Mouse (Mus musculus) layer of hippocampus, adult 18-20 months (tissue): ENCODE data around the gene Asphd1. TPM values are rescaled to one million over a fixed set of nuclear protein-coding genes. Genes with fewer than 3 reads are reported as not detected.

Source experiments
- DNase-seq, 2 experiments: peaks; one replicate each; pipeline ENCODE4 v3.0.0; 2022; ENCODE audit warnings: low spot score in 2 of 2
- long read RNA-seq: library from polyadenylated mRNA; stranded (forward); transcript quantifications from one replicate; pipeline ENCODE4 v2.0.0, GENCODE M21; 2021
- total RNA-seq, 2 experiments: library from RNA; stranded (reverse); gene quantifications; 2 replicates each; pipeline ENCODE4 v1.2.3; 2021

Gene Asphd1
- 10 to 100 TPM; 33.3 to 33.7 TPM for total RNA-seq
- long read RNA-seq, transcript Asphd1-203 (3 exons, 1,647 nt): major isoform, 9 of 9 reads
- long read RNA-seq, partial matches to known transcripts: 0 of 9 reads
- long read RNA-seq, other reads (novel, unspliced or antisense): 0 of 9 reads

GRCm38 (mm10) chr7:126949403-126949792 is at the start of gene Asphd1:
Asphd1 (minus strand) TSS chr7:126949582.
- DNase-seq: peak; percentile 66

GRCm38 (mm10) chr7:126996449-126996848 is 47.1 kb upstream of the Asphd1 start:
- no peak for DNase-seq

GRCm38 (mm10) chr7:126988816-126989215 is 39.4 kb upstream of the Asphd1 start:
- no peak for DNase-seq

GRCm38 (mm10) chr7:126986319-126986718 is 36.9 kb upstream of the Asphd1 start:
- DNase-seq: no peak

- no peak for DNase-seq
Observed at GRCm38 (mm10) chr7:126984667-126985444, 35.5 kb upstream of the Asphd1 start.

- no peak for DNase-seq
Observed at GRCm38 (mm10) chr7:126983113-126983512, 33.7 kb upstream of the Asphd1 start.

- DNase-seq: no peak
Observed at GRCm38 (mm10) chr7:126982054-126982453, 32.7 kb upstream of the Asphd1 start.

- no peak for DNase-seq
Observed at GRCm38 (mm10) chr7:126981601-126982000, 32.2 kb upstream of the Asphd1 start.

- no peak for DNase-seq
Observed at GRCm38 (mm10) chr7:126978841-126979240, 29.5 kb upstream of the Asphd1 start.

GRCm38 (mm10) chr7:126976878-126977459 is 27.6 kb upstream of the Asphd1 start:
- DNase-seq: no peak

GRCm38 (mm10) chr7:126975950-126976866 is 26.8 kb upstream of the Asphd1 start, which contains the start of gene Cdiptos:
Cdiptos (minus strand) TSS chr7:126976098.
- peak; percentile 94 to 97 for DNase-seq

- no peak for DNase-seq
Observed at GRCm38 (mm10) chr7:126975893-126975949, 26.3 kb upstream of the Asphd1 start, which contains the start of gene Cdipt. Cdipt (plus strand) TSS chr7:126975914.

GRCm38 (mm10) chr7:126975493-126975892 is 26.1 kb upstream of the Asphd1 start:
- DNase-seq: no peak

- DNase-seq: no peak
Observed at GRCm38 (mm10) chr7:126967361-126967760, 18.0 kb upstream of the Asphd1 start.

- DNase-seq: no peak
Observed at GRCm38 (mm10) chr7:126965568-126965967, 16.2 kb upstream of the Asphd1 start.

- no peak for DNase-seq
Observed at GRCm38 (mm10) chr7:126963548-126964286, 14.3 kb upstream of the Asphd1 start.

GRCm38 (mm10) chr7:126961965-126962364 is 12.6 kb upstream of the Asphd1 start:
- no peak for DNase-seq

GRCm38 (mm10) chr7:126961095-126961494 is 11.7 kb upstream of the Asphd1 start:
- peak in 1 of 2 experiments; percentile 79 for DNase-seq

- no peak for DNase-seq
Observed at GRCm38 (mm10) chr7:126959780-126960179, 10.4 kb upstream of the Asphd1 start.

- DNase-seq: no peak
Observed at GRCm38 (mm10) chr7:126955125-126955524, 5.7 kb upstream of the Asphd1 start.

- DNase-seq: no peak
Observed at GRCm38 (mm10) chr7:126952646-126953045, 3.3 kb upstream of the Asphd1 start.
